Mouse (Mus musculus) bone marrow macrophage, adult 2 months (primary cell): Measurements from ENCODE around the gene Slc26a11.

Experiments
- CTCF ChIP-seq: IDR thresholded peaks from 2 replicates; pipeline ENCODE4 v1.5.1; 2012; ENCODE audit warnings: low read depth, mild to moderate bottlenecking, low read length, moderate library complexity
- POLR2A ChIP-seq: IDR thresholded peaks from 2 replicates; pipeline ENCODE4 v1.6.1; 2012; ENCODE audit warnings: mild to moderate bottlenecking, low read depth, low read length, borderline replicate concordance

GRCm38 (mm10) chr11:119307916-119308315 is 47.4 kb upstream of the Slc26a11 start:
- TF ChIP-seq POLR2A = no peak
- TF ChIP-seq CTCF = no peak
